Mouse (Mus musculus) stomach, postnatal 0 days (tissue): Measurements from ENCODE around the gene Bet1l.

Experiments used
- CTCF ChIP-seq: IDR thresholded peaks from 2 replicates; pipeline ENCODE4 v1.5.1; 2016; ENCODE audit warnings: antibody characterized with exemption, low read depth, mild to moderate bottlenecking, moderate library complexity
- EP300 ChIP-seq: optimal IDR thresholded peaks from 2 replicates; pipeline ENCODE3; 2016; ENCODE audit warnings: antibody characterized with exemption

GRCm38 (mm10) chr7:140860728-140861127, 3.4 kb upstream of the Bet1l start:
- no peak for TF ChIP-seq EP300
- TF ChIP-seq CTCF: no peak
